Mouse (Mus musculus): ENCODE results near the gene Sbds.

Sbds gene

DNA sequence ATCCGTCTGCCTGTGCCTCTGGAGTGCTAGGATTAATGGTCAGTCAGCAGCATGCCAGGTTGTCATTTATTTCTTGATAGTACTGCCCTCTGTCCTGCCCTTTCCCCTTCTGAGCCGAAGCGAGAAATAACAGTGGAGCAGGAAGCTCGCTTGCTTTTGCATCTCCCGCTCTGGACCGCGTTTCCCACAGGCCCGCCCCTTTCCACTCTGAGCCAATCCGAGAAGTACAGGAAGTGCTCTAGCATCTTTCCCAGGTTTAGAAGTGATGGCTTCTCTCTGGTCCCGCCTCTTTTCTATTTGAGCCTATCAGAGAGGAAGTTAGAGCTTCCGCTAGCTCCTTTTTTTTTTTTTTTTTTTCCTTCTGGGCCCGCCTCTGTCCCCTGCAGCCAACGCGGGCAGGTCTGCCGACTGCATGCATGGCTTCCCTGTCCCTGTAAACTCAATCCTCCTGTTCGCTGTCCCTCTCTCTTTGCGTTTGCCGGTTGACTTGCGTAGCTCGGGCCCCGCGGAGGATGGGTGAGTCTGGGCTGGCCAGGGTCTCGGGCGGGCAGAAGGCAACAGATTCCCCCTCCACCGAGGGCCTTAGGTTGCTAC, 1.4 kb upstream of the Sbds start:
- CTCF ChIA-PET, result interaction anchor here (0.5 to 0.7 kb wide), 3 partner anchors 18 to 543 kb away, joined by 3 to 12 read pairs (median 4); no protein-coding TSS in a partner anchor

DNA sequence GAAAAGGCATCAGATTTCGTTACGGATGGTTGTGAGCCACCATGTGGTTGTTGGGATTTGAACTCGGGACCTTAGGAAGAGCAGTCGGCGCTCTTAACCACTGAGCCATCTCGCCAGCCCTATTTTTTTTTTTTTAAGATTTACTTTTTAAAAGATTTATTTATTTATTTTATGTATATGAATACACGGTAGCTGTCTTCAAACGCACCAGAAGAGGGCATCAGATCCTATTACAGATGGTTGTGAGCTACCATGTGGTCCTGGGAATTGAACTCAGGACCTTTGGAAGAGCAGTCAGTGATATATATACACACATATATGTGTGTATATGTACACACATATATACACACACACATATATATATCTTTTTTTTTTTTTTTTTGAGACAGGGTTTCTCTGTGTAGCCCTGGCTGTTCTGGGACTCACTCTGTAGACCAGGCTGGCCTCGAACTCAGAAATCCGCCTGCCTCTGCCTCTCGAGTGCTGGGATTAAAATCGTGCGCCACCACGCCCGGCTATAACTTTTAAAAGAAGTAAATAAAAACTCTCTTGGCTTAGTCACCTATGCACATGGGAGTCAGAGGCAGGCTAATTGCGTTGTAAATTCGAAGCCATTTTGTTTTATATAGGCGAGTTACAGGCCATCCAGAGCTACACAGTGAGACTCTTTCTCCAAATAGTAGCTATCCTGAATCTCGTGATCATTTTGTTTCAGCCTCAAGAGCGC, 632 bp upstream of the Sbds start:
- CTCF ChIA-PET, result interaction anchor here (0.5 to 0.7 kb wide), 3 partner anchors 212 to 542 kb away, joined by 3 to 12 read pairs (median 4); no protein-coding TSS in a partner anchor

DNA sequence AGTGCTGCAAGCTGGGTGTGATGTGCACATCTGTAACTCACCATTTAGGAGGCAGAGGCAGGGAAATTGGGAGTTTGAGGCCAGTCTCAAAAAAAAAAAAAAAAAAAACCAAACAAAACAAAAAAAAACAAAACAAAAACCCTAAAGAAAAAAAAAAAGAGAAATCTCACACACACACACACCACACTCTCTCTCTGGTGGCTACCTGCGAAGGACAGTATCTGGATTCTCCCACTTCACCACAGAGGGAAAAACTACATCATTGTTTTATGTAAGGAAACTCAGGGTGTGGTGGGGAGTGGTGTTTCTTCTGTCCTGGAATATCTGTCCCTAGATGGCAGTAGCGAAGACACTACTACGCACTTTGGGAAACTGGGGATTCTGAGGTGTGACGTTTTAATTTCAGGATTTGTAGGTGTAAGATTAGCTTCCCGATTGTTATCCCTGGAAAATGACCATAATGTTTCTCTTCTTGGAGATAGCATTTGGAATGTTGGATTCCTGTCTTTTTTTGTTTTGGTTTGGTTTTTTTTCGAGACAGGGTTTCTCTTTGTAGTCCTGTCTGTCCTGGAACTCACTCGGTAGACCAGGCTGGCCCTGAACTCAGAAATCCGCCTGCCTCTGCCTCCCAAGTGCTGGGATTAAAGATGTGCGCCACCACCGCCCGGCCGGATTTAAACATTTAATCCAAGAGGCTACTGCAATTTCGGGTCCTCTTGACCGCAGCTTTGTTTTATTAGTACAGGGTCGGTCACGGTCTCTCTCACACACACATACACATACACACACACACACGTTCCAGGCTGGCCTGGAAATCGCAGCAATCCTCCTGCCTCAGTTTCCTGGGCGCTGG, 940 bp downstream of the Sbds start:
- CTCF ChIA-PET, result interaction anchor here (0.9 kb wide), 1 partner anchor 497 kb away, joined by 4 read pairs; no protein-coding TSS in a partner anchor

DNA sequence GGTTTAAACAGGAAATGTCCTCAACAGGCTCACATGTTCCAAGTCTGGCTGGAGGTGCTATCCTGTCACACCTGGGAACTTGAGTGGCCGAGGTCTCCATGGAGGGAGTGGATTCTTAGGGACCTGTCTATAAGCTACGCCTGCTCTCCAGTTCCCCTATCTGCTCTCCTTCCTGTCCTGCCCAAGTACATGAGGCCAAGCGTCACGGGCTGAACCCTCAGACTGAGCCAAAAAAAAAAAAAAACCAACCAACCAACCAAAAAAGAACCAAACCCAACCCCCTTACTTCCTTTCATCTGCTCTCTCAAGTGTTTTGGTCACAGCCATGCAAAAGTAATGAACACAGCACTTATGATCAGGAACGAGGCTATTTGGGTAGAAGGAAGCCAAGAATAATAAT, 7.5 kb downstream of the Sbds start:
- CTCF ChIA-PET, result no interaction called here

DNA sequence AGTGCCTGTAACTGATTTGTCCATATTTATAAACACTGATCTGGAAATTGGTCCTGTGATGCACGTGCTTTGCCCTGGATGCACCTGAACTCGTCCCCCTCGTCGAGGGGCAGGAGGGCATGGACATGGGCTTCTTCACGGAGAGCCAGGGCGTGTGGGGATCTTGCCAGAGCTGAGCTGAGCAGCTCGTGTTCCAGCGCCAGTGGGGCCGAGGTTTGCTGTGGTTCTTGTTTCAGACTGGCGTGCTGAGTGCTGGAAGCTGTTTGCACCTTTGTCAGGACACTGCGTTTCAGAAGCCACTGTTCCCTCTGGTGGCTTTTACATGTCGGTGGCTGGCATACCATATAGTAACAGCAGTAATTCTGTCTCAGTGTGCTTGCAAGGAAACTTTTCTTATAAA, 13.9 kb downstream of the Sbds start:
- CTCF ChIA-PET, result no interaction called here

DNA sequence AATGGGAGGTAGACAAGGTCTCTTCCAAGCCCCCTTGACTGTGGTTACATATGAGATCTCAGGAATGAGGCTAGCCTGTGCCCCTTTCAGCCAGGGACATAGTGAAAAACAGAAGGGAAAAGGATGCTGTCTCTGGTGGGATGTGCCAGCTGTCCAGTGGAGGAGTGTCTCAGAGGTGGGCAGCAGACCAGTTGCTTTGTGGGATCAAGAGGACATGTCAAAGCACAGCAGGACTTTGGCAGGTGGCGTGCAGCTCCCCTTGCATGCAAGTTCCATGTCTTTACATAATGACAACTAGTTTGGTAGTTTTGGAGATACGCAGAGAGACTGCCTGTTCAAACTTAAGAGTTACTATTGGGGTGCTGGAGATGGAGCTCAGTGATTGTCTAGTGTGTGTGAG, 15.5 kb downstream of the Sbds start:
- CTCF ChIA-PET, result no interaction called here

DNA sequence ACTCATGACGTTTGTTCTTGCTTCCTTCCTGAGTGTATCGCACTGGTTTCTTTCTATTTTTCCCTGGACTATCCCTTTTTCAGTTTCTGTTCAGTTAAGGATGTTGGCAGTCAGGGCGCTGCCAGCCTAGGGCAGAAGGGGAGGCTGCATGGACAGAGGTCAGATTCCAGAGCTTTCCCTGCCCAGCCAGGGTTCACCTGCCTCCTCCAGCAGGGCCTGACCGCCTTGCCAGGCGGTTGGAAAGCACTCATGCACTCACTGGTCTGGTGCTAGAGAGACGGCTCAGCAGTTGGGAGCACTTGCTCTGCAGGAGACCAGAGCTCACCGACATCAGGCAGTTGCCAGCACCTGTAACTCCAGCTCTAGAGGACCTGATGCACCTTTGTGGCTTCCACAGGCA, 16.1 kb downstream of the Sbds start:
- CTCF ChIA-PET, result interaction anchor here (1.0 kb wide), 1 partner anchor 18 kb away, joined by 3 read pairs; no protein-coding TSS in a partner anchor

DNA sequence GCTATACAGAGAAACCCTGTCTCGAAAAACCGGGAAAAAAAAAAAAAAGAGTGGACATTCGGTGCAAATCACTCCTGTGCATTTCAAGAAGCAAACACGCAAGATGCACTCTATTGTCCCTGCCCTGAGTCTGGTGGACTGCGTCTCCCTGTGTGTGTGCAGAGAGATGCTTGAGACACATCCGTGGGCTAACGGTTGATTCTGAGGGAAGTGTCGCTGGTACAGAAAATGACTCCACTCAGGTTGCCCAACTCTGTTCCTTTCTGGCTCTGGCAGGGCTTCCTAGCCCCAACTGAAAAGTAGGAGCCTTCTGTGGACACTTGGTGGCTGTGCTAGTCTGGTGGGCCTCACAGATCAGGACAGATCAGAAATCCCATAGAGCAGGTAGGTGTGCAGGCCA, 19.0 kb downstream of the Sbds start:
- CTCF ChIA-PET, result no interaction called here

DNA sequence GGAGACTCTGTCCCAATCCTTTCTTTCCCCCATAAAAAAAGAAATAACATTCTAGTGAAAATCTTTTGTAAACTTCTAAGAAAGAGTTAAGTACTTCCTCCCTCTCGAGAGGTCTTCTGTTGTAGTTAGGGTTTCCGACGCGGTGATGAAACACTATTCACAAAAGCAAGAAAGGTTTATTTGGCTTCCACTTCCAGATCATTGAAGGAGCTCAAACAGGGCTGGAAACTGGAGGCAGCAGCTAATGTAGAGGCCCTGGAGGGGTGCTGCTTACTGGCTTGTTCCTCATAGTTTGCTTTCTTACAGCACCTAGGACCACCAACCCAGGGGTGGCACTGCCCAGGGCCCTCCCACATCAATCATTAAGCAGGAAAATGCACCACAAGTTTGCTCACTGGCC, 27.2 kb downstream of the Sbds start:
- CTCF ChIA-PET, result interaction anchor here (0.5 kb wide), 1 partner anchor 67 kb away, joined by 11 read pairs; no protein-coding TSS in a partner anchor

DNA sequence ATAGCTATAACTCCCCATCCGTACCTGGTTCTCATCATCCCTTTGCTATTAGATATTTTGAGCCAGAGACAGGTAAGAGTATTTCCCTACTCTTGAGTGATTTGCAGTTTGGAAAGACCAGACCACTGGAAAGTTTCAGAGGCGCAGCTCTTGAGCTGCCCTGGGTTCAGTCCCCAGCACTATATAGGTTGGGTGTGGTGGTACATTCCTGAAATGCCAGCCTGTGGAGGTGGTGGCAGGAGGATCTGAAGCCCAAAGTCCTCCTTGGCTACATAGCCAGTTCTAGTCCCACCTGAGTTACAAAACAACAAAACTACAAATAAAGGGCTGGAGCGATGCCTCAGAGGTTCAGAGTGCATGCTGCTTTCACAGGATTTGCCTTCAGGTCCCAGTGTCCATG, 28.5 kb downstream of the Sbds start:
- CTCF ChIA-PET, result interaction anchor here (0.6 kb wide), 1 partner anchor 255 kb away, joined by 7 read pairs; no protein-coding TSS in a partner anchor

DNA sequence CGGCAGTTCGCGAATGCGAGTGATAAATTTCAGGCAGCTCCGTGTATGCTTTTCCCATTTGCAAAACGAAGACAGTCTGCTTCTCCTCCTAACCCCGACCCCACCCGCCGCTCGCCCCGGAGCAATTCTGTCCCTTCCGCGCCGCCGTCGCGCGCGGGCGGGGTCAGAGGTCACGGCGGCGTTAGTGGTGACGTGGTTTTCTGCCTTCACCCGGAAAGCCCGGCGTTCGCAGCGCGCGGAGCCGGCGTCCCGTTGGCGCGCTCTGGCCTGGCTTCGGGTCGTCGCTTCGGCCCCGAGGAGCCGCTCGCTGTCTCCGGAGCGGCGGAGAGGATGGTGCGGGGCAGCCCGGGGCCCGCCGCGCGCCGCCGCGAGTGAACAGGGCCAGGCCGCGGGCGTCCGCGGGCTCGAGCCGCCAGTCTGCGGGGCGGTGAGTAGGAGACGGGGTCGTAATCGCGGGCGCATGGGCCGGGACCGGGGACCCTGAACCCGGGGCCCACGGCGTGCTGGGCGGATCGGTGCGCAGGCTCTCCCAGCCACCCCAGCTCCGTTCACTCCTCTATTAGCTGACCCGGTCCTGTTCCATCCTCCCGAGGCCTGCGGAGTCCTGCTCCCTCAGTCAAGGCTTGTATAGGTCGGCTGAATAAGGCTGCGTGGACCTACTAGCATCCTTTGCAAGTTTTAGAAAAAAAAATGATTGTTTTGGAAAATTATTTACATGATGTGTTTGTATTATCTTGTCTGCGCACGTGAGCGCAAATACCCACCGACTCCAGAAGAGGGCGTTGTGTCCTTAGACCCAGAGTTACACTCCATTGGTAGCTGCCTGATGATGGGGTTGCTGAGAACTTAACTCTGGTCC, 33.0 kb downstream of the Sbds start:
- CTCF ChIA-PET, result interaction anchor here (0.5 to 1.2 kb wide), 2 partner anchors 33 to 366 kb away, joined by 4 to 16 read pairs; no protein-coding TSS in a partner anchor

DNA sequence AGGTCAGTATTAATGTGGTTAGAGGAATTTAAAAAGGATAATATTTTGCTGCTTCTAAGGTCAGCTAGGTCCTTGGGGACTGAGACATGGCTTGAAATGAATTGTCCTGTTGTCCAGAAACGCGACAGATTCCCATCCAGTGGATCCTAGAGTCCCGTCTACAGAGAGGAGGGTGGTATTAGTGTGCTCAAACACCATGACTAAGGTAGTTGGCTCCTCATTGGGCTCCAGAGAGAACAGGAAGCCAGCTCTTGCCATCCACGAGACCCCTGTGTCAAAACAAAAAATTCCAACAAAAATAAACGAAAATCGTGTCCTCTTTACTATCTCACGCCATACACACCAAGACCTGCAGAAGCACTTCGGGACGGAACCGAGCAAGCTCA, 33.6 kb downstream of the Sbds start:
- CTCF ChIA-PET, result no interaction called here

DNA sequence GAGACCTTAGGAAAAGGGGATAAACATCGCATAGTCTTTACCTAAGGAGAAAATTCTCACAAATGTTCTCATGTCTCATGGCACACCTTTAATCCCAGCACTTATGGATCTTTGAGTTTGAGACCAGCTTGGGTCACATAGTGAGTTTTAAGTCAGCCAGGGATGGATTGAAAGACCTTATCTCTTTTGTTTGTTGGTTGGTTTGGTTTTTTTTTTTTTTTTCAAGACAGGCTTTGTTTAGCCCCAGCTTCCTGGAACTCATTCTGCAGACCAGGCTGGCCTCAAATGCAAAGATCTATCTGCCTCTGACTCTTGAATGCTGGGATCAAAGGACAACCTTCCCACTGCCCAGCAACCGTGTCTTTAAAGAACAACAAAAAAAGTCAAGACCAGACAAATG, 34.0 kb downstream of the Sbds start:
- CTCF ChIA-PET, result no interaction called here

DNA sequence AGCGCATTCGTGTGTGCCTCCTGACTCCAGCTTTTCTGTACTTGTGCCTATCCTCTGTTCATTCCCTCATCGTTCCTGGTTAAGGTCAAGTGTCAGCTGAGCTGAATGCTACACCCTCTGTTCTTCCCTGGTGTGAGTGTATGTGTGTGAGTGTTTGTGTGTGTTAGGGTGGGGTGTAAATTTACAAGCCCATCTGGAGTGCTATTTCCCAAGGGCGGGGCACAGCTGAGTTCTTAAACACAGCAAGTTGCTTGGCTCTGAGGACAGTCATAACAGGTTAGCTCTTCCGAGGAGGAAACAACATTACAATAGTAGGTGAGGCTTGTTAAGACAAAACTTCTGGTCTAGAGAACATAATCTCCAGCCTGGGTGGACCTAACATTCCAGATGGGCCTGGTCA, 37.0 kb downstream of the Sbds start:
- CTCF ChIA-PET, result interaction anchor here (0.5 kb wide), 1 partner anchor 22 kb away, joined by 3 read pairs; no protein-coding TSS in a partner anchor

DNA sequence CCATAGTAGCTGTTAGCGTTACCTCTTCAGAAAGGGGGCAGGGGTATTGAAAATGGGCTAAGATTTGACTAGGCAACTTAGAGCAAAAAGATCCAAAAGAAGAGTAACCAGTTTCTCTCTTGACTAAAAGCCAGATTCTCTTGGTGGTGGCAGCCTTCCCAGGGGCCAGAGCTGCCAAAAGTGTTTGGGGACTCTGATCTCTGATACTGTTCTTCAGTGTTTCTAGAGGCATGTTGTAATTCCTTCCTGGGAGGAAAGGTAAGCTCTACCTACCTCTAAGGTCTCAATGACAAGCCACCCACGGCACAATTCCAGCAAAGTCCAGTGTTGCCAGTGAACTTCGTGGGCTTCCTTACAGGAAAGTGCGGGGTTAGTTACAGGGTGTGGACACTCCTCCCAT, 37.9 kb downstream of the Sbds start:
- CTCF ChIA-PET, result no interaction called here

DNA sequence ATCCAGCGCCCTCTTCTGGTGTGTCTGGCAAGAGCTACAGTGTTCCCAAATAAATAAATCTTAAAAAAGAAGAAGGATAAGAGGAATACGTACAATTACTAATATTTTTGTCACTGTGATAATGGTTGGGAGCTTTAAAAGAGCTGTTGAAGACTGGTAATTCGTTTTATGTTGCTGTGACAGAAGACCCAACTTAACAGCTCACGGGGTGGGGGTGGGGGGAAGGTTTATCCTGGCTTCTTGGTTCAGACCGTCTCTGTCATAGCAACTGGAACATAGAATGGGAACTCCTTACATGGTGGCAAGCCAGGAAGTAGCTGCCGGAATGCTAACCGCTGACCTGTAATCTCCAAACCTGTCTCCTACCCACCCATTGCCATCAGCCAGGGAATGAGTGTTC, 38.5 kb downstream of the Sbds start, which contains the start of gene Tmem248:
Tmem248 (plus strand) TSS at position 301 of the 400 bp plus-strand sequence.
- CTCF ChIA-PET, result no interaction called here

DNA sequence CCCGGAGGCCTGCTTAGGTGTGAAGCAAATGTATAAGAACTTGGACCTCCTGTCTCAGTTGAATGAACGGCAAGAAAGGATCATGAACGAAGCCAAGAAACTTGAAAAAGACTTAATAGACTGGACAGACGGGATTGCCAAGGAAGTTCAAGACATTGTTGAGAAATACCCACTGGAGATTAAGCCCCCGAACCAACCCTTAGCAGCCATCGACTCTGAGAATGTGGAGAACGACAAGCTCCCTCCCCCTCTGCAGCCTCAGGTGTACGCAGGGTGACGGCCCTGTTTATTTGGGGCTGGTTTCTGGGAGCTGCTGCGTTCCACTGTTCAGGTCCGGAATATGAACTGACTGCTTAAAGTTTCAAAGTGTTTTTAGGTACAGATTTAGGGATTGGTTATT, 42.4 kb downstream of the Sbds start:
- CTCF ChIA-PET, result no interaction called here

DNA sequence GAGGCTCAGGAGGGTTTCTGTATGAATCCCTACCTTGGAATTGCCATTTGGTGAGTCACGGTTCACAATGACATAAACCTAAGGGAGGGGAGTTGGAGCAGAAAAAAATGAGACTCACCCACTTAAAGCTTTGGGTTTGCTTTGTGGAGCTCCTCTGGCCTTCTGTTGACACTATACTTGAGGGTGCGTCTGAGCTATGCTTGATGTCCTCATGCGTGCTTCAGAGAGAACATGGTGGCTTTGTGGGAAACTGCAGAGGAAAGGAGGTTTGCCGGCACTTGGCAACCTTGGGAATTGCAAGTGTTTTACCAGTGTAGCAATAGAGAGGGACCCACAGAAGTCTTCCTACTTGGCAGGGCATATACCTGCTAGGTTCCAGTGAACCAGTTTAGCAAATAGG, 48.0 kb downstream of the Sbds start:
- CTCF ChIA-PET, result no interaction called here

DNA sequence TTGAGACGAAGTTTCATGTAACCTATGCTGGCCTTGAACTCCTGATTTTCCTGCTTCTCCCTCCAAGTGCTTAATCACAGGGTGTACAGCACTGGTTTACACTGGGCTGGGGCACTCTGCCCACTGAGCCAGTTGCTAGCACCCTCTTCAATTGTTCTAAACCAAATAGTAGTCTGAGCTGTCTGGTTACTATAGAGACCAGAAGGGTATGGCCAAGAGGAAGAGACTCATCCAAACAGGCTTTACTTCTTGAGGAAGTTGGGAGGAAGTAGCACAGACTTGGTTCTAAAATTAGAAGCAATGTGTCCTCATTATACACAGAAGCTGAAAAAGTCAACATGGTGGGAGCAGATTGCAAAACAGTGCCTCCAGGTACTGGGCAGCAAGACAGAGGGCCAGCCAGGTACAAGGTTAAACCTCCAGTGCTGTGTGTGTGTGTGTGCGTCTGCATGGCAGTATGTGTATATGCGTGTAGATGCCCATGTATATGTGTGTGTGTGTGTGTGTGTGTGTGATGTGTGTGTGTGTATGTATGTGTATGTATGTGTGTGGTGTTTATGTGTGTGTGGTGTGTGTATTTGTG, 49.8 kb downstream of the Sbds start:
- CTCF ChIA-PET, result no interaction called here

DNA sequence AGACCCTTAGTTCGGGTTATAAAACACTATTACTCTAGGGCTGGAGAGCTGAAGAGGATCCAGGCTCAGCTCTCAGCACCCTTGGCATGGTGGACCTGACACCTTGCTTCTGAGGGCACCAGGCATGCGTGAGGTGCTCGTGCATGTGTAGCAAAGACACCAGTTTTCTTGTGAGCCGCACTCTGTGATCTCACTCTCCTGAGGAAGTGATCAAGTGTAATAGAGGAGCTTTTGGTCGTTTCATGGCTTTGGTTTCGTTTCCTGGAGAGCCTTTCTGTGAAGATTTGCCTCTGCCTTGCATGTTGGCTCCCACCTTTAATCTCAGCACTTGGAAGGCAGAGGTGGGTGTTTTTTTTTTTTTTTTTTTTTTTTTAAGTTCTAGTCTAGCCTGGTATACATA, 50.8 kb downstream of the Sbds start:
- CTCF ChIA-PET, result no interaction called here

DNA sequence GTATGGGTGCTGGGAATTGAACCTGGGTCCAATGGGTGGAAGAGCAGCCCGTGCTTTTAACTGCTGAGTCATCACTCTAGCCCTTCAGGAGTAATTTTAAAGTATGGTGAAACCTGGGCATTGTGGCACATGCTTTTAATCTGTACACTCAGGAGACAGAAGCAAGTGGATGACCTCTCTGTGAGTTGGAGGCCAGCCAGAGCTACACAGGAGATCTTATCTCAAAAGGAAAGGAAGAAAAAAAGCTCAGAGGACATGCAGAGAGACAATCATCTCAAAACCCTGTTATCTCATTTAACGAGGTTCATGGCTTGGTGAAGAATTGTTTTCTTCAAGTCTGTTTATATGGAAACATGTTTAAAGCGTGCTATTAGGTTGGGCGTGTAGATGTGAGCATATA, 51.4 kb downstream of the Sbds start:
- CTCF ChIA-PET, result no interaction called here
